Mouse (Mus musculus) bone marrow macrophage, adult 2 months (primary cell): ENCODE measurements at regions not wholly inside any gene's neighbourhood (a gene's known extent, or its start where the extent isn't known, plus 50 kb on each side); places are given as distances from the start of the nearest gene placed in this dataset.

Experiments used
- CTCF ChIP-seq: IDR thresholded peaks from 2 replicates; pipeline ENCODE4 v1.5.1; 2012; ENCODE audit warnings: low read depth, mild to moderate bottlenecking, low read length, moderate library complexity
- POLR2A ChIP-seq: IDR thresholded peaks from 2 replicates; pipeline ENCODE4 v1.6.1; 2012; ENCODE audit warnings: mild to moderate bottlenecking, low read depth, low read length, borderline replicate concordance

DNA sequence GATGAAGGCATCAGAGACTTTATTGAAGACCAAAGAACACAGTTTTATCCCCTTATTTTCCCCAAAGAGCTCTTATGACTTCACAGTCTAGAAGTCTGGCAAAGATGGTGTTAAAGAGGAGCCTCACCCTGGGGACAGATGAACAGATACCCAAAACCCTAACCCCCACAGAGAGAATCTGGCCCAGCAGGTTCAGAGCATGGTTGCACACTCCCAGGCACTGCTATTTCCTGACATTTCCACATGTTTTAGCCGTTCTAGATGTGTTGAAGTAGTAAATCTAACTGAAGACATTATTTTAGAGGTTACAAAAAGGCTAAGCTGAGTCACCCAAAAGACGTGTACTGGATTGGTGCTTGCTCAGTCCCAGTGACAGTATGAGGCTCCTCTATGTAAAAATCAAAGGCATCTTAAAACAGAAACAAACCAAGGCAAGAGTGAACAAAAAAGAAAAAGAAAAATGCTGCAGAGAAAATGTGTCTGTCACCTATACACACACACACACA is 66.9 kb upstream of the Nxt1 start:
- no peak for TF ChIP-seq POLR2A
- no peak for TF ChIP-seq CTCF
